Mouse (Mus musculus): Measurements from ENCODE around the gene Tent2.

- TF ChIP-seq CTCF (IDR thresholded peaks at IDR 0.05) (no peak), EP300 (IDR thresholded peaks at IDR 0.05) (no peak)
Measured at GRCm38 (mm10) chr13:93239134-93239533, 46.9 kb upstream of the Tent2 start.

Data from lung, postnatal 0 days (tissue).